Mouse (Mus musculus): Measurements from ENCODE around the gene Edc3. TPM values are rescaled to one million over a fixed set of nuclear protein-coding genes. Genes with fewer than 3 reads are reported as not detected.

Gene Edc3
- total and polyA plus RNA-seq, 2 experiments from 2014 or later, result 11.9 to 27.8 TPM

- no peak overlapping the region for H3K27ac ChIP-seq (ENCODE audit: low read depth, low read length)
- no peaks in the 10 kb centered on the region for H3K4me1 ChIP-seq (ENCODE audit: insufficient read depth, low read length)
- ATAC-seq (ENCODE audit: low FRiP score), result no peak
- H3K4me3 ChIP-seq (ENCODE audit: low read depth, low read length), result no peak overlapping the region
- WGBS, result 91% methylated on average over 3 of the region's 3 CpGs
- DNase-seq (ENCODE audit: low spot score), result no peak
- no peaks in the 10 kb centered on the region for H3K9me3 ChIP-seq (ENCODE audit: low read length)
- peaks cover 79% of the 10 kb centered on the region for H3K36me3 ChIP-seq (ENCODE audit: insufficient read depth, low read length)
- no peaks in the 10 kb centered on the region for H3K27me3 ChIP-seq (ENCODE audit: insufficient read depth, low read length)
- no peak for TF ChIP-seq CTCF (IDR thresholded peaks at IDR 0.05)
- H3K4me2 ChIP-seq (ENCODE audit: low read depth, low read length, poor library complexity, severe bottlenecking), result no peak overlapping the region
- no peak overlapping the region for H3K9ac ChIP-seq (replicated peaks; ENCODE audit: low read length, poor library complexity, severe bottlenecking)
These were observed 49.2 kb downstream of the Edc3 start for GRCm38 (mm10) chr9:57757578-57757977.

- Histone ChIP-seq H3K4me2 (ENCODE audit: low read depth, low read length, poor library complexity, severe bottlenecking) (no peak overlapping the region), H3K9ac (replicated peaks; ENCODE audit: low read length, poor library complexity, severe bottlenecking) (no peak overlapping the region), H3K36me3 (ENCODE audit: insufficient read depth, low read length) (peaks cover 70% of the 10 kb centered on the region), H3K9me3 (ENCODE audit: low read length) (no peaks in the 10 kb centered on the region), H3K4me1 (ENCODE audit: insufficient read depth, low read length) (peaks cover 7% of the 10 kb centered on the region), H3K4me3 (ENCODE audit: low read depth, low read length) (no peak overlapping the region), H3K27ac (ENCODE audit: low read depth, low read length) (no peak overlapping the region), H3K27me3 (ENCODE audit: insufficient read depth, low read length) (no peaks in the 10 kb centered on the region)
- 92% methylated on average over 22 of the region's 22 CpGs for WGBS
- ATAC-seq (ENCODE audit: low FRiP score), result no peak
- no peak for TF ChIP-seq CTCF (IDR thresholded peaks at IDR 0.05)
- DNase-seq (ENCODE audit: low spot score), result no peak
These were observed 50.2 kb downstream of the Edc3 start for GRCm38 (mm10) chr9:57758528-57758927.

GRCm38 (mm10) chr9:57759289-57759688 is 50.9 kb downstream of the Edc3 start:
- Histone ChIP-seq H3K4me1 (ENCODE audit: insufficient read depth, low read length) (peaks cover 10% of the 10 kb centered on the region), H3K4me3 (ENCODE audit: low read depth, low read length) (no peak overlapping the region), H3K9me3 (ENCODE audit: low read length) (no peaks in the 10 kb centered on the region), H3K27me3 (ENCODE audit: insufficient read depth, low read length) (no peaks in the 10 kb centered on the region), H3K36me3 (ENCODE audit: insufficient read depth, low read length) (peaks cover 62% of the 10 kb centered on the region), H3K4me2 (ENCODE audit: low read depth, low read length, poor library complexity, severe bottlenecking) (no peak overlapping the region), H3K9ac (replicated peaks; ENCODE audit: low read length, poor library complexity, severe bottlenecking) (no peak overlapping the region), H3K27ac (ENCODE audit: low read depth, low read length) (no peak overlapping the region)
- 29% methylated on average over 6 of the region's 6 CpGs for WGBS
- peak; percentile 90 for TF ChIP-seq CTCF (IDR thresholded peaks at IDR 0.05)
- DNase-seq (ENCODE audit: low spot score) (peak; percentile 68), ATAC-seq (ENCODE audit: low FRiP score) (no peak)

GRCm38 (mm10) chr9:57760416-57761146 is 52.2 kb downstream of the Edc3 start:
- no peak for DNase-seq (ENCODE audit: low spot score)
- H3K4me1 ChIP-seq (ENCODE audit: insufficient read depth, low read length), result peaks cover 10% of the 10 kb centered on the region
- no peaks in the 10 kb centered on the region for H3K27me3 ChIP-seq (ENCODE audit: insufficient read depth, low read length)
- TF ChIP-seq CTCF (IDR thresholded peaks at IDR 0.05), result no peak
- no peak overlapping the region for H3K9ac ChIP-seq (replicated peaks; ENCODE audit: low read length, poor library complexity, severe bottlenecking)
- no peaks in the 10 kb centered on the region for H3K9me3 ChIP-seq (ENCODE audit: low read length)
- no peak overlapping the region for H3K4me3 ChIP-seq (ENCODE audit: low read depth, low read length)
- WGBS, result 97% methylated on average over 24 of the region's 24 CpGs
- peaks cover 50% of the 10 kb centered on the region for H3K36me3 ChIP-seq (ENCODE audit: insufficient read depth, low read length)
- ATAC-seq (ENCODE audit: low FRiP score), result no peak
- H3K27ac ChIP-seq (ENCODE audit: low read depth, low read length), result no peak overlapping the region
- H3K4me2 ChIP-seq (ENCODE audit: low read depth, low read length, poor library complexity, severe bottlenecking), result no peak overlapping the region

- 93% methylated on average over 13 of the region's 13 CpGs for WGBS
- DNase-seq (ENCODE audit: low spot score) (no peak), ATAC-seq (ENCODE audit: low FRiP score) (no peak)
- peak overlapping the region; percentile 96; the same call in 1 of the 2 replicates for H3K4me2 ChIP-seq (ENCODE audit: low read depth, low read length, poor library complexity, severe bottlenecking)
- no peaks in the 10 kb centered on the region for H3K9me3 ChIP-seq (ENCODE audit: low read length)
- H3K36me3 ChIP-seq (ENCODE audit: insufficient read depth, low read length), result peaks cover 45% of the 10 kb centered on the region
- TF ChIP-seq CTCF (IDR thresholded peaks at IDR 0.05), result no peak
- H3K27me3 ChIP-seq (ENCODE audit: insufficient read depth, low read length), result no peaks in the 10 kb centered on the region
- peaks cover 15% of the 10 kb centered on the region for H3K4me1 ChIP-seq (ENCODE audit: insufficient read depth, low read length)
- no peak overlapping the region for H3K9ac ChIP-seq (replicated peaks; ENCODE audit: low read length, poor library complexity, severe bottlenecking)
- H3K27ac ChIP-seq (ENCODE audit: low read depth, low read length), result no peak overlapping the region
- no peak overlapping the region for H3K4me3 ChIP-seq (ENCODE audit: low read depth, low read length)
These were observed 53.5 kb downstream of the Edc3 start for GRCm38 (mm10) chr9:57761563-57762551.

All from midbrain, postnatal 0 days (tissue).